Mouse (Mus musculus) lung, adult 2 months (tissue): ENCODE measurements around the gene Thap4.

Source experiments
- CTCF ChIP-seq: fragments of 200-500 bp; IDR thresholded peaks from 2 replicates; pipeline ENCODE4 v1.5.1; 2011; ENCODE audit warnings: mild to moderate bottlenecking, low read length, control low read depth; ENCODE audit not compliant: insufficient read depth
- POLR2A ChIP-seq: fragments of 200-500 bp; IDR thresholded peaks from 2 replicates; pipeline ENCODE4 v1.6.1; 2011; ENCODE audit warnings: low read depth, mild to moderate bottlenecking, control low read depth, low read length, borderline replicate concordance; ENCODE audit errors: extremely low read depth

DNA sequence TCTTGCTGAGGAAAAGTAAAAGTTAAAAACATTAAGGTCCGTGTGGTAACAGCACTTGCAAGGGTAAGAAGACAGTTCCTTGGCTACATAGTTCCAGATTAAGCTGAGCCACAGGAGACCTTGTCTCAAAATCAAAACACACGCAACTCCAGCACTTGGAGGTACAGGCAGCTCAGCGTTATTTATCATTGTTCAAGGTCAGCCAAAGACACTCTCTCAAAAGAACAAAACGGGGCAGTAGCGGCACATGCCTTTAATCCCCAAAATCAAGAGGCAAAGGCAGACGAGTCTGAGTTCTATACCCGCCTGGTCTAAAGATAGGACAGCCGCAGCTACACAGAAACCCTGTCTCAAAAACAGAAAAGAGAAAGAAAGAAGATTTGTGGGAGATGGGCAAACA lies 41.2 kb upstream of the Thap4 start:
- TF ChIP-seq CTCF (no peak), POLR2A (no peak)
